Mouse (Mus musculus) stomach, postnatal 0 days (tissue): Measurements from ENCODE around the gene Meis1. TPM values are rescaled to one million over a fixed set of nuclear protein-coding genes. Genes with fewer than 3 reads are reported as not detected.

Experiments used
- ATAC-seq: fragments of 200-750 bp; cut with Nextera tagmentation; 2 replicates; pipeline ENCODE4 v1.8.0; 2017; ENCODE audit not compliant: low FRiP score, low TSS enrichment
- DNase-seq: peaks from one replicate; pipeline ENCODE4 v3.0.0-alpha.2; 2016; ENCODE audit warnings: low spot score
- H3K27ac ChIP-seq: fragments of 300-500 bp; sonication (generic); replicated peaks from 2 replicates; pipeline ENCODE4 v1.5.1; 2014; ENCODE audit warnings: mild to moderate bottlenecking, control low read depth
- H3K27me3 ChIP-seq: fragments of 300-500 bp; sonication (generic); 2 replicates; pipeline ENCODE4 v1.6.1; 2014; ENCODE audit warnings: low read length; ENCODE audit not compliant: control insufficient read depth, insufficient read depth
- H3K36me3 ChIP-seq: fragments of 300-500 bp; sonication (generic); 2 replicates; pipeline ENCODE4 v1.6.1; 2014; ENCODE audit warnings: low read length, mixed read lengths; ENCODE audit not compliant: control insufficient read depth, insufficient read depth
- H3K4me1 ChIP-seq: fragments of 300-500 bp; sonication (generic); replicated peaks from 2 replicates; pipeline ENCODE4 v1.6.1; 2014; ENCODE audit warnings: antibody characterized with exemption; ENCODE audit not compliant: control insufficient read depth, insufficient read depth
- H3K4me2 ChIP-seq: fragments of 300-500 bp; sonication (generic); replicated peaks from 2 replicates; pipeline ENCODE4 v1.6.1; 2014; ENCODE audit warnings: low read depth, mild to moderate bottlenecking, control low read depth, moderate library complexity
- H3K4me3 ChIP-seq: fragments of 300-500 bp; sonication (generic); 2 replicates; pipeline ENCODE4 v1.5.1; 2014; ENCODE audit warnings: low read depth, low read length, control low read depth
- H3K9ac ChIP-seq: fragments of 300-500 bp; sonication (generic); 2 replicates; pipeline ENCODE4 v1.6.1; 2014; ENCODE audit warnings: mild to moderate bottlenecking, low read length, control low read depth, mixed read lengths
- H3K9me3 ChIP-seq: fragments of 300-500 bp; sonication (generic); 2 replicates; pipeline ENCODE4 v1.6.1; 2016; ENCODE audit warnings: low read length; ENCODE audit not compliant: control insufficient read depth
- CTCF ChIP-seq: IDR thresholded peaks from 2 replicates; pipeline ENCODE4 v1.5.1; 2016; ENCODE audit warnings: antibody characterized with exemption, low read depth, mild to moderate bottlenecking, moderate library complexity
- EP300 ChIP-seq: optimal IDR thresholded peaks from 2 replicates; pipeline ENCODE3; 2016; ENCODE audit warnings: antibody characterized with exemption
- WGBS: fragments of 180-500 bp; shearing (Covaris S2); extraction: QIAGEN DNeasy Blood & Tissue Kit; methylation state at CpG from one replicate; pipeline ENCODE4 v1.1.7; 2014; 5-methylcytosine and 5-hydroxymethylcytosine counted together
- polyA plus RNA-seq: library from polyadenylated mRNA; unstranded; fragments of >200 nt; fragmentation: Nextera tagmentation; extraction: Ambion mirVana; gene quantifications from 2 replicates; pipeline ENCODE4 v1.2.1, GENCODE M21; 2015

Gene Meis1
- polyA plus RNA-seq, 1 experiment from 2014 or later = 48.5 TPM

DNA sequence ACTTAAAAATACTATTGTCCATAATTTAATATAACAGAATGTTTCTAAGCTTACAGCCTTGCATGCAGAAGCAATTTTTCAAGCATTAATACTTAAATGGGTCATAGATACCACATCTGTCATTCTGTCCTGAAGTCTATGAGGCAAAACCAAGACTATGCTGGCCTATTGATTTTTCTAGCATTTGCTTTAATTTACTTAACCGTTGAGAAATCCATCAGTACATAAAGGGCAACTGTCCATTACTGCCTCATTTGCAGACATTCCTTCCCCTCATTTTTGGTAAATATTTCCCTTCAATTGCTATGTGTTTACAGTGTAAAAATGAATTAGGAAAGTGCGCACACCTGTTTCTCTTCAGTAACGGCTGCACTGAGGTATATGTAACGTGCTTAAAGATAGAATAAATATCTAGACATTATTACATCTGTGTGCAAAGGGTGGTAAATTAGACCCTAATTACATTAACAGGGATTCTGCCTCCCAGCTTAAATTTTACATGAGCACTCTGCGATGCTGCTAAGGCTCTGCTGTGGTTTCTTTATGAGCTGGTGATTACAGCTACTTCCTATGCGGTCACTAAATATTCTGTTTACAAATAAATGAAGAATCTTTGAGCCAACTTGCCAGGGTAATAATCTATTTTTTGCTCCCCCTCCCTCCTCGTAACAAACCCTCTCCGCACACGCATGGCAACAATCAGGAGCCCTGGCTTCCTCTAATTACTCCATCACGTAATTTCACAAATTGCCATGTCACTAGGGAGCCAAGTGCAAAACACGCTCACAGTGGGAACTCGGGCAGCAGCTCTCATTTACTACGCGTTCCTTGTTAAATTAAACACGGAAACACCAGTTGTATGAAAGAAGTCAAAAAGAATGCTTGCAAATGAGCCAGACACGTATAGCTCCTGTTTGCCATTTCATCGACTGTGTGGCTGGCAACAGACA, 88.7 kb downstream of the Meis1 start:
- TF ChIP-seq EP300 (no peak), CTCF (no peak)
- Histone ChIP-seq H3K27ac (0 out of 2 replicates have a peak overlapping the region, but pooled peaks have one; percentile 14), H3K9ac (no peak overlapping the region), H3K4me1 (peaks cover 3% of the 10 kb centered on the region; the same call in 1 of the 2 replicates), H3K27me3 (no peaks in the 10 kb centered on the region), H3K4me2 (no peak overlapping the region), H3K4me3 (no peak overlapping the region), H3K36me3 (no peaks in the 10 kb centered on the region; the same call in 1 of the 2 replicates), H3K9me3 (no peaks in the 10 kb centered on the region)
- ATAC-seq (no peak), DNase-seq (no peak)
- WGBS = 50% methylated on average over 17 of the region's 17 CpGs

DNA sequence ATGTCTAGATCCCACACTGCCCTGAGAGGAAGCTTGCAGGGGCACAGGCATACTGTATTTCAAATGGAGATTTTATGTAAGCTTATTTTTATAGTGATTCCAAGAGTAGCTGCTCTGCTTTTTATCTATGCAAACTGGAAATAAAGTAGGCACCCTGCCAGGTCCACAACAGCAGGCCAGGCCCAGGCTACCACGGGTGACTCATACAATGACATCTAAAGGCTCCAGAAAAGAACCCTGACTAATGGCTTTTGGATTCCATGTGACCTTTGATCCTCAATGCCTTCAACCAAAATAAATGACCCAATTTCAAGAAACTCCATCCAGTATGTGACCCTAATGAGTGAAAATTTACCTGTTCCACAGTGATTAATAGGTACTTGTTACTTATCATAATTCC, 91.4 kb downstream of the Meis1 start:
- H3K9me3 ChIP-seq = no peaks in the 10 kb centered on the region
- peak; percentile 88 for ATAC-seq
- TF ChIP-seq CTCF = no peak
- no peak for TF ChIP-seq EP300
- H3K4me3 ChIP-seq = no peak overlapping the region
- no peaks in the 10 kb centered on the region for H3K27me3 ChIP-seq
- no peak overlapping the region for H3K4me2 ChIP-seq
- peak; percentile 72 for DNase-seq
- 0% methylated on average over 1 of the region's 1 CpGs for WGBS
- peaks cover 3% of the 10 kb centered on the region; the same call in 1 of the 2 replicates for H3K4me1 ChIP-seq
- no peak overlapping the region for H3K9ac ChIP-seq
- no peak overlapping the region for H3K27ac ChIP-seq
- no peaks in the 10 kb centered on the region; the same call in 1 of the 2 replicates for H3K36me3 ChIP-seq

- H3K36me3 ChIP-seq = no peaks in the 10 kb centered on the region; the same call in 1 of the 2 replicates
- no peaks in the 10 kb centered on the region for H3K9me3 ChIP-seq
- DNase-seq (no peak), ATAC-seq (peak; percentile 81)
- H3K27ac ChIP-seq = no peak overlapping the region
- H3K4me1 ChIP-seq = peaks cover 3% of the 10 kb centered on the region; the same call in 1 of the 2 replicates
- no peak overlapping the region for H3K4me3 ChIP-seq
- no peak overlapping the region for H3K9ac ChIP-seq
- no peaks in the 10 kb centered on the region for H3K27me3 ChIP-seq
- 27% methylated on average over 2 of the region's 2 CpGs for WGBS
- H3K4me2 ChIP-seq = no peak overlapping the region
- TF ChIP-seq EP300 (no peak), CTCF (no peak)
Observed at GRCm38 (mm10) chr11:18926798-18927197, 92.0 kb downstream of the Meis1 start.

DNA sequence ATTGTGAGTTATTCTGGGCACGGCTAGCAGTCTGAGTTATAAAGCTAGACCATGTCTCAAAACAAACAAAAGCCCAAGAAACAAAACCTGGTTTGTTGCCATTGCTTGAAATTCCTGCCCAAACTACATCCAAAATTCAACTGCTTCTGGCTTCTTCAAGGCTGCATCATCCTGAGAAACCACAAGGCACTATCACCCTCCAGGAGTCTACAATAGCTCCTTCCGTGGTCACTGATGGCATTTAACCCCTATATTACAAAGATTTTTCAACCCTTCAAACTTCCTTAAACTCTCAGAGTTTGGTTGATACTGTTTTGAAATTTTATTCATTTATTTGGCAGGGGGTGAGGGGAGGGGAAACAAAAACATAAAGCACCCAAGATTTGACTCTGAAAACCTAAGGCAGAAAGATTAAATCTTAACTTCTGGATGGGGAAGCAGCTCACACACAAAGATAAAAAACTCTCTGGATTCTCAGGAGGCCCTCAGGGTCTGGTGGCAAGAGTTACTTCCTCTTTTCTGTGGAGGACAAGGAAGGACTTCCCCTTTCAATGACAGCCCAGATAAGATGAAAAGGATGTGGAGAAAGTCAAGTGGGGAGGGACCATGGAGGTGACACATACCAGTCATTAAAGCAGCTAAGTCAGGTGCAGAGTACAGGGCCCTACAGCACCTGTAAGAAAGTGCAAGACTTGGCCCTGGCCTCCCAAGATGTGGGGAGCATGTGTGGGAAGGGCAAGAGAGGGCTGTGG, 94.0 kb downstream of the Meis1 start:
- Histone ChIP-seq H3K4me3 (no peak overlapping the region), H3K9ac (no peak overlapping the region), H3K4me2 (no peak overlapping the region), H3K27me3 (no peaks in the 10 kb centered on the region), H3K4me1 (peaks cover 3% of the 10 kb centered on the region; the same call in 1 of the 2 replicates), H3K27ac (no peak overlapping the region), H3K36me3 (no peaks in the 10 kb centered on the region; the same call in 1 of the 2 replicates), H3K9me3 (no peaks in the 10 kb centered on the region)
- TF ChIP-seq EP300 = no peak
- TF ChIP-seq CTCF = no peak
- DNase-seq (no peak), ATAC-seq (0 out of 2 replicates have a peak, but pooled peaks have one; percentile 35)
- 70% methylated on average over 2 of the region's 2 CpGs for WGBS

GRCm38 (mm10) chr11:18923274-18923673, 95.5 kb downstream of the Meis1 start:
- Histone ChIP-seq H3K4me1 (peaks cover 3% of the 10 kb centered on the region; the same call in 1 of the 2 replicates), H3K4me2 (no peak overlapping the region), H3K27me3 (no peaks in the 10 kb centered on the region), H3K36me3 (no peaks in the 10 kb centered on the region; the same call in 1 of the 2 replicates), H3K4me3 (no peak overlapping the region), H3K9ac (no peak overlapping the region), H3K27ac (no peak overlapping the region), H3K9me3 (no peaks in the 10 kb centered on the region)
- TF ChIP-seq CTCF (no peak), EP300 (no peak)
- WGBS = 67% methylated on average over 5 of the region's 5 CpGs
- ATAC-seq (no peak), DNase-seq (no peak)
